Mouse (Mus musculus): ENCODE results near the gene Khk. TPM values are rescaled to one million over a fixed set of nuclear protein-coding genes. Genes with fewer than 3 reads are reported as not detected.

Khk gene
- polyA plus RNA-seq, 1 experiment from 2014 or later: 6.8 TPM

GRCm38 (mm10) chr5:30925217-30925616 is 4.0 kb downstream of the Khk start:
- no peak for ATAC-seq
- H3K9ac ChIP-seq (replicated peaks): no peak overlapping the region
- no peak overlapping the region for H3K4me3 ChIP-seq (replicated peaks)
- no peak overlapping the region for H3K27ac ChIP-seq
- no peaks in the 10 kb centered on the region for H3K36me3 ChIP-seq
- 92% methylated on average over 5 of the region's 5 CpGs for WGBS
- H3K27me3 ChIP-seq: peaks cover 11% of the 10 kb centered on the region
- H3K4me1 ChIP-seq (replicated peaks): peaks cover 13% of the 10 kb centered on the region
- no peaks in the 10 kb centered on the region for H3K9me3 ChIP-seq
- no peak overlapping the region for H3K4me2 ChIP-seq (replicated peaks)

DNA sequence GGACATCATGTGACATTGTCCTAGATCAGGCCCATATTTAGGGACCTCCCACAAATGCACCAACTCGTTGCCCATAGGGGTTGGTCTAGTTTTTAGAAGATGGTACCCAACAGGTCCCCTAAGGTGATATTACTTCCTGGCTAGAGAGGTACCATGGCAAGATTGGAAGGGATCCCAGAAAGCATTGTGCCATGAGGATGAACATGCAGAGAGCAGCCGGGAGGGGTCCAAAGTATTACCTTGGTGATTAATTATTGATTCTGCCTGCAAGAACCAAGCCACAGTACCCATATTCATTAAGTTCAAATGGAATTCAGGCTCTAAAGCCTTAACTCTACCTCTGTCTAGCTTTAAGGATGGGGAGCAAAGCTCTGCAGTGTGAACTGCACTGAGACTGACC is 4.8 kb downstream of the Khk start:
- no peak overlapping the region for H3K4me2 ChIP-seq (replicated peaks)
- 86% methylated on average over 2 of the region's 2 CpGs for WGBS
- no peaks in the 10 kb centered on the region for H3K36me3 ChIP-seq
- no peak overlapping the region for H3K4me3 ChIP-seq (replicated peaks)
- no peak overlapping the region for H3K27ac ChIP-seq
- H3K4me1 ChIP-seq (replicated peaks): peaks cover 13% of the 10 kb centered on the region
- no peak for ATAC-seq
- H3K27me3 ChIP-seq: peaks cover 11% of the 10 kb centered on the region
- no peaks in the 10 kb centered on the region for H3K9me3 ChIP-seq
- 0 out of 2 replicates have a peak overlapping the region, but pooled peaks have one; percentile 10 for H3K9ac ChIP-seq (replicated peaks)

- H3K4me3 ChIP-seq (replicated peaks): no peak overlapping the region
- no peak overlapping the region for H3K9ac ChIP-seq (replicated peaks)
- WGBS: 45% methylated on average over 7 of the region's 7 CpGs
- H3K4me2 ChIP-seq (replicated peaks): peak overlapping the region; percentile 37
- H3K27me3 ChIP-seq: peaks cover 4% of the 10 kb centered on the region
- no peaks in the 10 kb centered on the region for H3K36me3 ChIP-seq
- H3K9me3 ChIP-seq: no peaks in the 10 kb centered on the region
- H3K27ac ChIP-seq: no peak overlapping the region
- H3K4me1 ChIP-seq (replicated peaks): no peaks in the 10 kb centered on the region
- peak; percentile 76 for ATAC-seq
Observed at GRCm38 (mm10) chr5:30927945-30928529, 6.8 kb downstream of the Khk start.

- H3K36me3 ChIP-seq: no peaks in the 10 kb centered on the region
- WGBS: 47% methylated on average over 4 of the region's 4 CpGs
- H3K4me2 ChIP-seq (replicated peaks): no peak overlapping the region
- no peak overlapping the region for H3K4me3 ChIP-seq (replicated peaks)
- H3K9ac ChIP-seq (replicated peaks): no peak overlapping the region
- H3K9me3 ChIP-seq: no peaks in the 10 kb centered on the region
- H3K27me3 ChIP-seq: no peaks in the 10 kb centered on the region; the same call in 1 of the 2 replicates
- ATAC-seq: no peak
- no peak overlapping the region for H3K27ac ChIP-seq
- no peaks in the 10 kb centered on the region for H3K4me1 ChIP-seq (replicated peaks)
Observed at GRCm38 (mm10) chr5:30930121-30930520, 8.9 kb downstream of the Khk start.

DNA sequence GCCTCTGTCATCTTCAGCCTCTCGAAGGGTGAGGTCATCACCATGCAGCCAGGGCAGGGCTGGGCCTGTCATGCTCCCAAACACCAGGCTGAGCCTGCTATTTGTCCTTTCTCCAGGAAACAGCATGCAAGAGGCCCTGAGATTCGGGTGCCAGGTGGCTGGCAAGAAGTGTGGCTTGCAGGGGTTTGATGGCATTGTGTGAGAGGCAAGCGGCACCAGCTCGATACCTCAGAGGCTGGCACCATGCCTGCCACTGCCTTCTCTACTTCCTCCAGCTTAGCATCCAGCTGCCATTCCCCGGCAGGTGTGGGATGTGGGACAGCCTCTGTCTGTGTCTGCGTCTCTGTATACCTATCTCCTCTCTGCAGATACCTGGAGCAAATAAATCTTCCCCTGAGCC is 9.6 kb downstream of the Khk start:
- no peak overlapping the region for H3K4me3 ChIP-seq (replicated peaks)
- H3K4me2 ChIP-seq (replicated peaks): no peak overlapping the region
- H3K27ac ChIP-seq: no peak overlapping the region
- no peaks in the 10 kb centered on the region for H3K9me3 ChIP-seq
- no peaks in the 10 kb centered on the region for H3K27me3 ChIP-seq
- no peak for ATAC-seq
- no peaks in the 10 kb centered on the region for H3K4me1 ChIP-seq (replicated peaks)
- WGBS: 86% methylated on average over 6 of the region's 6 CpGs
- H3K9ac ChIP-seq (replicated peaks): no peak overlapping the region
- no peaks in the 10 kb centered on the region for H3K36me3 ChIP-seq

DNA sequence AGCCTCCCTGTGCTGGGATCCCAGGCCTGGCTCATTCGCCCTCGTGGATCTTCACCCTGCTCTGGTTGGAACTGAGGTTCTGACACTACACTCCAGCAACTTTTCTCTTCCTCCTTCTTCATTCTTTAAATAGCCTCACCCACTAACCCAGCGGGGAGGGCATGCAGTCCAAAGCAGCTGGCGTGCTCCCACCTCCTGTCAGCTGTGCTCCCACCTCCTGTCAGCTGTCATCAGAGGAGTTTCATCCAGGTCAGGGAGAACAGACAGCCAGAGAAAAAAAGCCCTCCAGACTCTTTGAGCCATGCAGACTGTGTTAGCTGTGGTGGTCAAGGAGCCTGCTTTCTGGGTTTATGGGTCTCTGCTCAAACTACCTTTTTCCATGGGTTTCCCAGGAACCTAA is 10.1 kb downstream of the Khk start:
- no peak for ATAC-seq
- no peak overlapping the region for H3K4me3 ChIP-seq (replicated peaks)
- no peak overlapping the region for H3K27ac ChIP-seq
- H3K9ac ChIP-seq (replicated peaks): no peak overlapping the region
- H3K36me3 ChIP-seq: no peaks in the 10 kb centered on the region
- 87% methylated on average over 4 of the region's 4 CpGs for WGBS
- no peaks in the 10 kb centered on the region for H3K27me3 ChIP-seq
- no peaks in the 10 kb centered on the region for H3K9me3 ChIP-seq
- H3K4me2 ChIP-seq (replicated peaks): no peak overlapping the region
- no peaks in the 10 kb centered on the region for H3K4me1 ChIP-seq (replicated peaks)

DNA sequence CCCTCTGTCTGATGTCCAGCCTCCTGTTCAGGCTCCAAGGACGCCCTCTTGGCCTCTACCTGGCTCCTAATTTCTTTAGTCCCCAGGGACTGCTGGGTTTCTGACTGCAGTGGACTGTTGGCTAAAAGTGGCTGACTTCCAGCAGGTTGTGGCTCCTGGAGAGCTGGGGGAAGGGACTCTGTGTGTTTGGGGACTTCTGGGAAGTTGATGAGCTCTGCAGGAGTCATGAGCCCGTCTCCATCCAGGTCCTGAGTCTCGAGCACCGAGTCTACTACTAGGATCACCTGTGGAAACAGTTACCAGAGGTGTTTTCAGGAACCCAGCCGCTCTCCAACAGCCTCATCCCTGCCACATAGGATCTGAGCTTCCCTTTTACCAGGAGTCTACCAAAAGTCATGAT is 12.5 kb downstream of the Khk start:
- H3K27ac ChIP-seq: no peak overlapping the region
- H3K9me3 ChIP-seq: no peaks in the 10 kb centered on the region
- H3K4me2 ChIP-seq (replicated peaks): no peak overlapping the region
- 64% methylated on average over 5 of the region's 5 CpGs for WGBS
- no peaks in the 10 kb centered on the region for H3K36me3 ChIP-seq
- no peak overlapping the region for H3K9ac ChIP-seq (replicated peaks)
- H3K4me3 ChIP-seq (replicated peaks): no peak overlapping the region
- ATAC-seq: no peak
- H3K27me3 ChIP-seq: no peaks in the 10 kb centered on the region
- H3K4me1 ChIP-seq (replicated peaks): no peaks in the 10 kb centered on the region

DNA sequence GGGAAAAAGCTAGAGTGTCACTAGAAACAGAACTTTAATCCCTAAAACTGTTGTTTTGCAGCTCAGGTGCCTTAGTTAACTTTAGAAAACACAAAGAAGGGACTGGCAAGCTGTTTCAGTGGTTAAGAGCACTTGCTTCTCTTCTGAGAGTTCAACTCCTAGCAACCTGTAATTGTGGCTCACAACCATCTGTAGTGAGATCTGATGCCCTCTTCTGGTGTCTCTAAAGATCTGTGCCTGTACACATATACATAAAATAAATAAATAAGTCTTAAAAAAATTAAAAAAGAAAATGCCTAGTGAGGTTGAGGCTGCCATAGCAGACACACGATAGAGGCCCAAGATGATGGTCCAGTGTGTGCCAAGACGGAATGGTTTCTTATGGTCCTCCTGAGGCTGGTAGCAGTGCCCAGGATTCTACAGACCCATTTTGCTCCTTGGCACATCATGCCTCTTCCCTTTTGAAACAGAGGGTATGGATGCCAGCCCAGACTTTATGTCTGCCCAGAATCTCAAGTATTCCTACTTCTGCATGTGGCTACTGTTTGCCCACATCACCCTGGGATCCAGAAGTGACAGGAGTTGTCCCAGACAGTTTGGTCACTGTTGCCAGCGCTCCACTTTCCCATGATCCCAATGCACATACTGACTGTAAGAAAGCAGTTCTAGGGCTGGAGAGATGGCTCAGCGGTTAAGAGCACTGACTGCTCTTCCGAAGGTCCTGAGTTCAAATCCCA is 13.7 kb downstream of the Khk start:
- ATAC-seq: no peak
- 89% methylated on average over 5 of the region's 5 CpGs for WGBS
- Histone ChIP-seq H3K9me3 (no peaks in the 10 kb centered on the region), H3K36me3 (no peaks in the 10 kb centered on the region), H3K27me3 (no peaks in the 10 kb centered on the region), H3K4me2 (replicated peaks) (no peak overlapping the region), H3K4me3 (replicated peaks) (no peak overlapping the region), H3K27ac (no peak overlapping the region), H3K4me1 (replicated peaks) (no peaks in the 10 kb centered on the region), H3K9ac (replicated peaks) (no peak overlapping the region)

DNA sequence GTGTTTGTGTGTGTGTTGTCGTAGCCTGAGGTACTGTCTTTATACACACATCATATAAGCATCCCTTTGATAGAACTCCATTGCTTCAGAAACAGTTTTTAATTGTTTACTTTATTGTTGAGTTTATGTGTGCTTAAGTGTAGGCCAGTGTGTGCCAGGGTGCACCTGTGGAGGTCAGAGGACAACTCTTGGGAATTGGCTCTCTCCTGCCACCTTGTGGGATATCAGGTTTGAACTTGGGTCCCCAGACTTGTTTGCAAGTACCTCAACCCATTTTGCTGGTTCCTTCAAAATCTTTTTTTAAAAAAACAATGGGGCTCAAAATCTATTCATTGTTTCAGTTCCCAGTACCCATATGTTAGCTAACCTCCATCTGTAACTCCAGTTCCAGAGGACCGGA is 21.8 kb downstream of the Khk start:
- no peak overlapping the region for H3K4me2 ChIP-seq (replicated peaks)
- peaks cover 11% of the 10 kb centered on the region; the same call in 1 of the 2 replicates for H3K4me1 ChIP-seq (replicated peaks)
- H3K9me3 ChIP-seq: no peaks in the 10 kb centered on the region
- no peak overlapping the region for H3K9ac ChIP-seq (replicated peaks)
- ATAC-seq: no peak
- no peaks in the 10 kb centered on the region for H3K36me3 ChIP-seq
- 96% methylated on average over 2 of the region's 2 CpGs for WGBS
- peaks cover 5% of the 10 kb centered on the region; the same call in 1 of the 2 replicates for H3K27me3 ChIP-seq
- no peak overlapping the region for H3K4me3 ChIP-seq (replicated peaks)
- H3K27ac ChIP-seq: no peak overlapping the region

DNA sequence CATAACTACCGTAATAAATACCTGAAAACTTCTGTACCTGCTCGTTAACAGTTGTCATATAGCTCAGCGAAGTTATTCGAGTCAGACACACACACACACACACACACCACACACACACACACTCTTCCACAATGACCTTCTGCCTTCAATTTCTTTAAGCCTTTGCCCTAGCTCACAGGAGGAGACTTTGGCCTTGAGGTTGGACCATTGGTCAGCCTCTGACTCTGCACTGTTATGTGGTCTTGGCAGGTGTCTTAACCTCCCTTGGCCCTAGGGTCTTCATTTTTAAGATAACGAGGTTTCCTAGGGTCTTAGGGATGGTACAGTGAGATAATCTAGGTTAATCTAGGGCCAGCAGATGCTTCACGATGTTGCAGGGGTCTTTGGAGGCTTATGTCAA is 23.1 kb downstream of the Khk start:
- Histone ChIP-seq H3K4me3 (replicated peaks) (peak overlapping the region; percentile 56), H3K9me3 (no peaks in the 10 kb centered on the region), H3K9ac (replicated peaks) (no peak overlapping the region), H3K27ac (no peak overlapping the region), H3K36me3 (no peaks in the 10 kb centered on the region), H3K4me2 (replicated peaks) (peak overlapping the region; percentile 82), H3K27me3 (peaks cover 5% of the 10 kb centered on the region; the same call in 1 of the 2 replicates), H3K4me1 (replicated peaks) (peaks cover 15% of the 10 kb centered on the region)
- ATAC-seq: no peak
- WGBS: 87% methylated on average over 6 of the region's 6 CpGs

GRCm38 (mm10) chr5:30944956-30945781 is 23.9 kb downstream of the Khk start, which contains the start of gene Cgref1:
TSS of gene Cgref1 (minus strand) at chr5:30945591.
- H3K9me3 ChIP-seq: no peaks in the 10 kb centered on the region
- peak within 1 kb of the TSS; percentile 82 for H3K4me2 ChIP-seq (replicated peaks)
- peaks cover 20% of the 10 kb centered on the region for H3K4me1 ChIP-seq (replicated peaks)
- peak within 1 kb of the TSS; percentile 56 for H3K4me3 ChIP-seq (replicated peaks)
- no peak within 1 kb of the TSS for H3K27ac ChIP-seq
- peak; percentile 69 for ATAC-seq
- no peaks in the 10 kb centered on the region for H3K36me3 ChIP-seq
- H3K9ac ChIP-seq (replicated peaks): peak within 1 kb of the TSS; percentile 71
- H3K27me3 ChIP-seq: peaks cover 5% of the 10 kb centered on the region; the same call in 1 of the 2 replicates
- whole genome bisulfite sequencing: 5% methylated on average over 44 of the region's 44 CpGs

DNA sequence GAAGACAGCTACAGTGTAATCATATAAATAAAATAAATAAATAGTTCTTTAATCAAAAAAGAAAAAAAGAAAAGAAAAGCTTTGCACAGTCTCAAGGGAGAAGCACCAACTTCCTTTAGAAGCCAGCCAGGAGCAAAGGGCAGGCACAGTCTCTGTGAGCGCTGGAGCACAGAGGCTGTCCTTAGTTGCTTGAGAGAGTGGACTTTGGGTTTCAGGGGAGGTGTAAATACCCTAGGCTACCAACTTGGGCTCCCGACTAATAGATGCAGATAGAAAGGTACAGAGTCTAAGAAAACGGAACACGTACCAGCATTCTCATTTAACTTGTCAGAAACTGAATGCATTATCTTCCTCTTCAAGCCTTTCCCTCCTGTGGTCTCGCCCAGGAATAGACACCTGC is 27.4 kb downstream of the Khk start:
- no peak for ATAC-seq
- no peak overlapping the region for H3K9ac ChIP-seq (replicated peaks)
- H3K4me3 ChIP-seq (replicated peaks): no peak overlapping the region
- H3K27me3 ChIP-seq: peaks cover 5% of the 10 kb centered on the region; the same call in 1 of the 2 replicates
- no peaks in the 10 kb centered on the region for H3K9me3 ChIP-seq
- peaks cover 27% of the 10 kb centered on the region for H3K4me1 ChIP-seq (replicated peaks)
- WGBS: 78% methylated on average over 5 of the region's 5 CpGs
- no peak overlapping the region for H3K4me2 ChIP-seq (replicated peaks)
- H3K27ac ChIP-seq: no peak overlapping the region
- peaks cover 18% of the 10 kb centered on the region for H3K36me3 ChIP-seq
